Mouse (Mus musculus) mouse embryonic stem cell (cell line): Measurements from ENCODE around the gene Tigd4.
"Not testable (repeated sequence)": the region's sequence is repeated elsewhere in the genome, so short reads cannot be mapped to it uniquely, and the experiment has no call there.

Experiments used
- in situ Hi-C, 2 experiments: fragments of 300-500 bp; cut with MboI; formaldehyde crosslinking; loops; 1 replicate in 1 of 2; 3 replicates in 1 of 2; pipeline ENCODE4 v1.14.3; 2019 to 2020; ENCODE audit warnings: low sequenced_read_pairs in 2 of 2, low pct_unique_long_range_greater_than_20kb in 1 of 2, mixed read lengths in 1 of 2; ENCODE audit not compliant: unreplicated experiment in 1 of 2

Gene Tigd4

DNA sequence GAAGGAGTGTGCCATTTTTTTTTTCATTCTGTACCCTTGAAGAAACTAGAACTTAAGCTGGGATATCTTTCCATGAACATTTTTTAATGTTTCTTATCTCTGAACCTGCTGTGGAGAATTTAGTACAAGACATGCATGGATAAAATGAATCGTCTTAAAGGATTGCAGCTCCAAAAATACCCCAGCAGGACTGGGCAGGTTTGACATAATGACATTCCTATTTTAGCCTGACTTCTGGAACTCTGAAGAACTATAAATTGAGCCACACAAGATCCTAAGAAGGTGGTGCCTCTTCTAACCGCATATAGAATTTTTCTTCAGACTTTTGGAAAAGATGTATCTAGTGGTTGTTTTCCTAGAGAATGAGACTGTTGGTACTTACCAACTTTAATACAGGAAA is at the start of gene Tigd4:
TSS of gene Tigd4 (plus strand) at position 301 of the 400 bp plus-strand sequence.
- in situ Hi-C loops = no loop called here

DNA sequence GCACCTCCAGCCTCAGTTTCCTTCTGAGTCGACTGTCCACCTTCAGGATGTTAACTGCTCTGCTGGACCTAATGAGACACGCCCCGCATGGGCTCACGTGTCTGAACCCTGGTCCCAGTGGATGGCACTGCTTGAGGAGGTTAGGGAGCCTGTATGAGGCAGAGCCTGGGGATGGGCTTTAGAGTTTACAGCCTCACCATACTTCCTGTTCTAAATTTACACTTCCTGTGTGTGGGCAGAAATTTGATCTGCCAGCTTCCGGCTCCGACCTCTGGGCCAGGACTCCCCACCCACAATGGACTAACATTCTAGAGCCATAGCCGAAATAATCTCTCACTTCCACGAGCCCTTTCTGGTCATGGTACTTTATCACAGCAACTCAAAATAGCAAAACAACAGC is 46.2 kb upstream of the Tigd4 start:
- in situ Hi-C loops = loop anchor here in 1 of 2 experiments (10.0 to 25.0 kb wide), 2 partner anchors 232 to 360 kb away; no protein-coding TSS in a partner anchor

- in situ Hi-C loops = no loop called here
These were observed 37.6 kb upstream of the Tigd4 start for GRCm38 (mm10) chr3:84555780-84556179.

GRCm38 (mm10) chr3:84558301-84558700 is 35.1 kb upstream of the Tigd4 start:
- in situ Hi-C loops = no loop called here

- in situ Hi-C loops = not testable (repeated sequence)
These were observed 30.5 kb upstream of the Tigd4 start for GRCm38 (mm10) chr3:84562911-84563310.

DNA sequence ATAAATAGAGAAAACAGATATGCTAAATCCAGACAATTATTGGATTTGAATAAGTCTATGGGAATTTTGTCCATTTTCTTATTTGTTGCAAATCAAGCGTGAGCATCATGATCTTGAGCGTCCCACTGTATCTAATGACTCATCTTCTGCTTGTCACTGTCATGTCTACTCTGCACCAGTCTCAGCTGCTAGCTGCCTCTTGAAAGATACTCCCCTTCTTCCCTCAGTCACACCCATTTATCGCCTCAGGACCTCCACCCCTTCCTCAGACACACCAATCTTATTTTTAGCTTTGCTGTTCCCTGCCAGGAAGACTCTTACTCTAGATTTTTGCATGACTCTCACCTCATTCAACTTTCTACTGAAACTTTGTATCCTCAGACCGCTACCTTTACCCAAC is 30.0 kb upstream of the Tigd4 start:
- in situ Hi-C loops = no loop called here

- in situ Hi-C loops = no loop called here
These were observed 24.8 kb upstream of the Tigd4 start for GRCm38 (mm10) chr3:84568540-84568939.

GRCm38 (mm10) chr3:84569587-84569986 is 23.8 kb upstream of the Tigd4 start:
- in situ Hi-C loops = no loop called here

- in situ Hi-C loops = no loop called here
These were observed 22.9 kb upstream of the Tigd4 start for GRCm38 (mm10) chr3:84570501-84570900.

GRCm38 (mm10) chr3:84580716-84581115 is 12.7 kb upstream of the Tigd4 start:
- in situ Hi-C loops = no loop called here

DNA sequence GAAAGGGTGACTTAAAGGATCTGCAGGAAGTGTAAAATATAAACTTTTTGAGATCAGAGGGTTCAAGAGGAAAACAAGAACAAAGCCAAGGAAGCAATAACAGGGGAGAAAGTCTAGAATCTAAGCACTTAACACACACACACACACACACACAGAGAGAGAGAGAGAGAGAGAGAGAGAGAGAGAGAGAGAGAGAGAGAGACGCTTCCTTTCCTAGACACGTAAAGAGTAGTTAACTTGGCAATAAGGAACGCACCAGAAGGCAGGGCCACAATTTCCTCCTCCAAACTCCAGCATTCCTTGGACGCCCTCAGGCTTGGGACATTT is 11.7 kb upstream of the Tigd4 start:
- in situ Hi-C loops = no loop called here

- in situ Hi-C loops = no loop called here
These were observed 11.1 kb upstream of the Tigd4 start, which contains the start of gene Arfip1 for GRCm38 (mm10) chr3:84582023-84582912. Gene Arfip1, minus strand, starts transcription at chr3:84582625.

DNA sequence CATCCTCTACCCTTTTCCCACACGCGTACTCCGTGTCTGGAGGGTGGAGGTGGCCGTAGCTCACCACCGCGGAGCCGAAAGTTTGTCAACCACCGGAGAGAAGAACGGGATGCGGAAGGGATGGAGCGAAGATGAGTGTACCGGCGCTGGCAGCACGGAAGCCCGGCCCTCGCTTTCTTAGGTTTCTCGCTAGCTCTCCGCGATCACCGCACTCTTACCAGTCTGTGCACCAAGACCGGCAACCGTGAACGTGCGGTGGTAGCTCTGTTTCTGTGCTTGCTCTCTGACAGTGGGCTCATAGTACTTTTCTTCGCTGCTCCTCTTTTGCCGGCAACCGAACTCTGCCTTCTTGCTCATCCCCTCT is 10.5 kb upstream of the Tigd4 start:
- in situ Hi-C loops = no loop called here

DNA sequence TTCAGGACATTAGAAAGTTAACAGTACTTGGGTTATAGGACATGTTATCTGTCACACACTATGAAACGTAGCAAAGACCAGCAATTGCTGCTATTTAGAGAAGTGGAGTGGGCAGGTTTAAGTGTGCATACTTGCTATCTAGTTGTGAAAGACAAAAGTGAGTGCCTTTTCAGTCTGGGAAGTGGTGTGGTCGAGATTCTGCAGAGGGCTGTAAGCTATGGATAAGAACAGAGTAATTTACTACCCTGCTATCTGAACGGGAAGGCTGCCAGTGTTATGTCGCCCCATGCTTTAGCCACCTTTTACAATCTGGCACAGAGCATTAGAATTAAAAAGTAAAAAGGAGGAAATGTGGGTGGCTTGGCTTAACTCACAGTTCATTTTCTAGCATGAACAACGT is 6.6 kb upstream of the Tigd4 start:
- in situ Hi-C loops = no loop called here

DNA sequence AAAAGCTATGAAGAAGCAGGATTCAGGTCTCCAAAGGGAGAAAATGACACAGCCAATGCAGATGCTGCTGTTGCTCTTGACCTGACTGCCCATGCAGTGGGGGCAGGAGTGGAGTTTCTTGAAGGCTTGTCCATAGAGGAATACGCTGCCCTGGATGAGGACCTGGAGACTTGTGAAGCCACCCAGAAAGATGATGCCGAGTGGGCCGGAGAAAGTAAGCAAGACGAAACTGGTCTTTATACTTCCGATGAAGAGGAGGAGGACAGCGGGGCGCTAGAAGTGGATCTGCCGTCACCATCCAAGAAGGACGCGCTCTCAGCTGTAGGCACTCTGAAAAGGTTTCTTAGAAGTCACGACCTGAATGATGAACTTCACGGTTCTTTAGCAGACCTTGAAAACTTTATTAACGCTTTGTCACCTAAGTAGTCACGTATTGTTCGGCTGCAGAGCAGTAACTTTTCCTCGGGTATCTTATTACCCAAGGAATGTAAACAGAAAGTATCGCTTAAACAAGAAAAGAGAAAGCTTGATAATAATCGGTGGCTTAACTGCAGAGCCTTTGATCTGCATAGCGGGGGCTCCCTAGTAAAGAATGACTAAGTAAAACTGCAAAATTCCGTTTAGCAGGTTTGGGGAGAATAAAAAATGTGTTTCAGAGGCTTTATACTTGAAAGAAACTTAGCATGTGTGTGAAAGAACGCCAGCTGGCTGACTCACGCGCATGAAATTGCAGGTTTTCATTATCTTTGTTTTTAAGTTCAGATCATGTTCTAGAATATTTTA is 1.7 kb downstream of the Tigd4 start:
- in situ Hi-C loops = no loop called here

DNA sequence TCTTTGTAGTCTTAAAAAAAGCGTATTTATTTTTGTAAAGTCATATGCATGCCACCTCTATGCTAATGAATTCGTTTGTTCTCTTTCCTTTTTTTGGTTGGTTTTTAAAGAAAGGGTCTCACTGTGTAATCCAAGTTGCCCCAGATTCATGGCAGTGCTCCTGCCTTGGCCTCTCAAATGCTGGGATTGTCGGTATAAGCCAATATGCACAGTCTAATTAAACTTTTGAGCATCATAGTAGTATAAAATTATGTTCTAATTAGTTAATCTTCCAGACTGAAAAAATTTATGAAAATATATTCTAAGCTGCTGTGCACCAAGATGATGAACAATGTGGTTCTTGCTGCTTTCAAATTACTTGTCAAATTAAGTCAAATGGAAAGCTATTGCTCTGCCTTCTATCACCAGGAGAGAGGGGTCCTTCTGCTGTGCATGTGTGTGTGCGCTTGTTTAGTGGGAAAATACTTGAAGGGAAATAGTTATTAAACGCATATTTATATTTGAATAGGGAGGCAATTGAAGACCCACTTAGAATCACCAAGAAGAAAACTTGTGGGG is 2.4 kb downstream of the Tigd4 start:
- in situ Hi-C loops = no loop called here

DNA sequence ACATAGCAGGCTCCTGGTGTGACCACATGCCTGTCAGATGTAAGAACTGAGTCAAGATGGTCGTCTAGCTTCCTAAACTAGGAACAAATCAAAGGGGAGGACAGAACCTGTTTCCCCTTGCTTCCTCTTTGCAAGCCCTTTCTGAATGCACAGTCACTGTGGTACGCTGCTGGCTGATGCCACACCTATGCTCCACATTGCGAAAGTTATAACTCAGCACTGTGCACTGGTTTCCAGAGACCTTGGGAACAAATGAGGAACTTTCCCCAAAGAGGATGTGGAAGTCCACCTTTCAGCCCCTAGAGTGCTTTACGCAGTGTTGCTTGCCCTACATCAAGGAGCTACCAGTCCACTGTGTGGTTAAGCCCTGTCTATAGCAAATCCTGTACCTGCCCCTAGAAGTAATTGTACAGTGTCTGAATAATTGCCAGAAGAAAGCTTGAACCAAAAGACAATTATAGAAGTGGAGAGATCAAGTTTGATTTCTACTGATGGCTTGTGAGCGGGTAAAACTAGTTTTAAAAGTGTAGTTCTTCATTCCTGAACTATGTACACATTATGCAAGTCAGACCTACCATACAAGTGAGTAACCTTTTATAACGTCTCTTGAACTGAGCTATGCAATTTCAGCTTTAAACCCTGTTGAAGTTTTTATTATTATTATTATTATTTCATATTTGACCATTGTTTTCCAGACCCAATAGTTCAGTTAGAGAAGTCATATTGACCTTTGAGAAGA is 4.8 kb downstream of the Tigd4 start:
- in situ Hi-C loops = no loop called here

- in situ Hi-C loops = no loop called here
These were observed 5.4 kb downstream of the Tigd4 start for GRCm38 (mm10) chr3:84598756-84599155.
